Comparison of ENCODE assay signal across 18 mouse cellular contexts in genomic region chr11:103248837-103249236, GRCm38 (mm10). TPM values are rescaled to one million over a fixed set of nuclear protein-coding genes. Genes with fewer than 3 reads are reported as not detected.
DNase-seq lines count a peak whose midpoint lies in the region; ATAC-seq and TF ChIP-seq lines count a peak whose summit lies in the region.
"Had no signal": no experiment of that assay in that cellular context is flagged by ENCODE, and none has a peak within 500 bp of the region (broad histone marks: within the 10 kb centered on the region; RNA-seq: fewer than 3 reads in every experiment).

No protein-coding gene starts in this region.

- WGBS in liver, adult 2 months, result 75% methylated on average over 5 of the region's 5 CpGs
- 58% methylated on average over 5 of the region's 5 CpGs for WGBS in liver, embryonic 12.5 days (ENCODE audit: insufficient replicate concordance)

- H3K4me3 ChIP-seq in liver, adult 2 months (ENCODE audit: insufficient read depth, low read depth, low read length), result no peak overlapping the region
- H3K4me3 ChIP-seq in liver, embryonic 12.5 days, result no peak overlapping the region
- peak overlapping the region; percentile 14 for H3K4me3 ChIP-seq in bone marrow macrophage, adult 2 months (ENCODE audit: insufficient read depth, low read length)
- H3K4me3 ChIP-seq: forebrain, embryonic 12.5 days; midbrain, embryonic 15.5 days had no signal

- no peak for TF ChIP-seq POLR2A in liver, adult 2 months (IDR thresholded peaks at IDR 0.05; ENCODE audit: extremely low read depth, insufficient read depth, low read length)
- TF ChIP-seq POLR2A in bone marrow macrophage, adult 2 months (IDR thresholded peaks at IDR 0.05; ENCODE audit: borderline replicate concordance, low read depth, low read length), result no peak

- DNase-seq in liver, adult 2 months (ENCODE audit: extremely low read depth, low read depth, low spot score), result no peak
- DNase-seq in A20 (ENCODE audit: low read depth, low spot score), result peak; percentile 52
- peak; percentile 62 for DNase-seq in lung, postnatal 36 days
- no peak for DNase-seq in testis, postnatal 10 days (ENCODE audit: low spot score)
- no peak for DNase-seq in thymus, postnatal 0 days (ENCODE audit: low spot score)
- no peak for DNase-seq in heart, postnatal 14 days
- DNase-seq: adrenal gland, postnatal 14 days; cerebellum, adult 9-11 months; kidney, adult 8-10 months; kidney, postnatal 36 days; left cerebral cortex, postnatal 4 days; thymus, adult 2 months had no signal

- intact Hi-C loops in heart, postnatal 14 days (cut with DNase I), result no loop called here

- peaks cover 11% of the 10 kb centered on the region; the same call in 1 of the 2 replicates for H3K79me2 ChIP-seq in liver, adult 2 months (ENCODE audit: control insufficient read depth, insufficient read depth, low read length)

- ATAC-seq in liver, embryonic 12.5 days, result no peak
- ATAC-seq: midbrain, embryonic 15.5 days had no signal

- no peaks in the 10 kb centered on the region for H3K36me3 ChIP-seq in liver, adult 2 months (ENCODE audit: control insufficient read depth, insufficient read depth, low read length)
- H3K36me3 ChIP-seq in liver, embryonic 12.5 days, result no peaks in the 10 kb centered on the region
- H3K36me3 ChIP-seq: forebrain, embryonic 12.5 days; midbrain, embryonic 15.5 days had no signal

- TF ChIP-seq CTCF in liver, adult 2 months (IDR thresholded peaks at IDR 0.05; ENCODE audit: low read depth, low read length), result no peak
- no peak for TF ChIP-seq CTCF in bone marrow macrophage, adult 2 months (IDR thresholded peaks at IDR 0.05; ENCODE audit: low read depth, low read length)

- H3K9ac ChIP-seq in liver, adult 2 months (ENCODE audit: low read depth, low read length), result no peak overlapping the region
- no peak overlapping the region for H3K9ac ChIP-seq in liver, embryonic 12.5 days
- H3K9ac ChIP-seq: midbrain, embryonic 15.5 days had no signal

- no peaks in the 10 kb centered on the region; the same call in 1 of the 2 replicates for H3K4me1 ChIP-seq in liver, adult 2 months (ENCODE audit: control insufficient read depth, insufficient read depth, low read length)
- H3K4me1 ChIP-seq in liver, embryonic 12.5 days, result peaks cover 22% of the 10 kb centered on the region
- H3K4me1 ChIP-seq in bone marrow macrophage, adult 2 months (ENCODE audit: control insufficient read depth, insufficient read depth, low read length), result peaks cover 72% of the 10 kb centered on the region

- H3K4me2 ChIP-seq in liver, embryonic 12.5 days, result no peak overlapping the region
- H3K4me2 ChIP-seq: forebrain, embryonic 12.5 days; midbrain, embryonic 15.5 days had no signal

- no peaks in the 10 kb centered on the region for H3K9me3 ChIP-seq in liver, embryonic 12.5 days (replicated peaks)
- H3K9me3 ChIP-seq: forebrain, embryonic 12.5 days; midbrain, embryonic 15.5 days had no signal

- peak overlapping the region; percentile 46; the same call in 1 of the 2 replicates for H3K27ac ChIP-seq in liver, adult 2 months (replicated peaks; ENCODE audit: insufficient read depth, low read depth, low read length)
- H3K27ac ChIP-seq in liver, embryonic 12.5 days, result no peak overlapping the region
- peak overlapping the region; percentile 94 for H3K27ac ChIP-seq in bone marrow macrophage, adult 2 months (ENCODE audit: insufficient read depth, low read depth, low read length)
- H3K27ac ChIP-seq: midbrain, embryonic 15.5 days had no signal

- H3K27me3 ChIP-seq in liver, adult 2 months (ENCODE audit: control insufficient read depth, insufficient read depth, low read length), result no peaks in the 10 kb centered on the region
- no peaks in the 10 kb centered on the region for H3K27me3 ChIP-seq in liver, embryonic 12.5 days (replicated peaks)
- H3K27me3 ChIP-seq: forebrain, embryonic 12.5 days; midbrain, embryonic 15.5 days had no signal

RNA-seq across cellular contexts. Expression of gene Map3k14, which starts 18.4 kb away (rescaled TPM):
- total RNA-seq in liver, adult 2 months (2014; rRNA removed), result 1.4 and 2.2 TPM in 2 replicates
- 2.0 and 2.1 TPM in 2 replicates for polyA plus RNA-seq in liver, adult 2 months (2012; rRNA removed)
- 0.84 and 0.93 TPM in 2 replicates for polyA plus RNA-seq in liver, embryonic 12.5 days (2016; fragmentation: Nextera tagmentation; extraction: Ambion mirVana)
- polyA plus RNA-seq in bone marrow macrophage, adult 2 months (2012; ENCODE audit: insufficient read depth, insufficient read length, missing spikeins), result 17.9 and 18.7 TPM in 2 replicates
- 7.1 and 7.6 TPM in 2 replicates for polyA plus RNA-seq in thymus, postnatal 0 days (2015; fragmentation: Nextera tagmentation; extraction: Ambion mirVana)
- 1 to 10 TPM; 3.5 to 4.0 TPM for total RNA-seq in heart, postnatal 14 days (2021)

RNA-seq across cellular contexts. Expression of gene Spata32, which starts 30.6 kb away (rescaled TPM):
- total RNA-seq in liver, adult 2 months (2014; rRNA removed), result not detected in 2 replicates
- polyA plus RNA-seq in liver, adult 2 months (2012; rRNA removed), result not detected in 2 replicates
- polyA plus RNA-seq in liver, embryonic 12.5 days (2016; fragmentation: Nextera tagmentation; extraction: Ambion mirVana), result not detected in 2 replicates
- not detected in 2 replicates for polyA plus RNA-seq in bone marrow macrophage, adult 2 months (2012; ENCODE audit: insufficient read depth, insufficient read length, missing spikeins)
- polyA plus RNA-seq in thymus, postnatal 0 days (2015; fragmentation: Nextera tagmentation; extraction: Ambion mirVana), result not detected in 2 replicates
- not detected for total RNA-seq in heart, postnatal 14 days (2021)
- total RNA-seq: adrenal gland, postnatal 14 days; hematopoietic stem cell, adult 5-6 weeks; megakaryocyte progenitor cell, adult 5-6 weeks had no signal
- polyA plus RNA-seq: forebrain, embryonic 12.5 days; thymus, adult 2 months had no signal

RNA-seq across cellular contexts. Expression of gene 1700023F06Rik, which starts 40.5 kb away (rescaled TPM):
- total RNA-seq in liver, adult 2 months (2014; rRNA removed), result not detected in 2 replicates
- polyA plus RNA-seq in liver, adult 2 months (2012; rRNA removed), result not detected in 2 replicates
- polyA plus RNA-seq in liver, embryonic 12.5 days (2016; fragmentation: Nextera tagmentation; extraction: Ambion mirVana), result 0.11 TPM in 1 of 2 replicates, not detected in the other
- polyA plus RNA-seq in bone marrow macrophage, adult 2 months (2012; ENCODE audit: insufficient read depth, insufficient read length, missing spikeins), result not detected in 2 replicates
- 0.56 and 0.93 TPM in 2 replicates for polyA plus RNA-seq in thymus, postnatal 0 days (2015; fragmentation: Nextera tagmentation; extraction: Ambion mirVana)
- total RNA-seq in heart, postnatal 14 days (2021), result not detected
- total RNA-seq: hematopoietic stem cell, adult 5-6 weeks had no signal

Comparison
In these comparisons a context has a peak if more than half of its experiments do, and no peak if none do; other contexts are left out.
1. DNase-seq: peak in A20 (single experiment) and lung, postnatal 36 days (single experiment); none in liver, adult 2 months (single experiment), testis, postnatal 10 days (single experiment), thymus, postnatal 0 days (single experiment) and heart, postnatal 14 days (0 of 2).